Comparison of ENCODE assay signal across 8 mouse cellular contexts in the genomic region with DNA sequence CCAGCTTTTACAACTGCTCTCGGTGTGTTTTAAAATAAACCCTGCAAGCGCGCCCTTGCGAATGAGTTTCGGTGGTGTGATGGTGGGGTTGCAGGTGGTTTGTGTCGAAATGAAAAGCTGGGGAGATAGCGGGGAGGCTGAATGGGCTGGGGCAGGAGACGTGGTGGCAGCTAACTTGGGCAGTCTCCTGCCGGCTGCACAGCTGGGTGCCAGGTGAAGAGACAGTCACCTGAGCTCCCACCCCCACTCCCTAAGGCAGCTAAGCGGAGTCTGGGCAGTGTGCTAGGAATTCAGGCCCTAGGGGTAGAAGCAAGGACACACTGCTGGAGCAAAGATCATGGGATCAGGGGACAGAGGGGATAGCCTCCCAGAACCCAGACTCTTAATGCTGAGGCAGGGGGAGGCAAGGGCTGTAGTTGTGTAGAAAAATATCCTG. TPM values are rescaled to one million over a fixed set of nuclear protein-coding genes. Genes with fewer than 3 reads are reported as not detected.
DNase-seq lines count a peak whose midpoint lies in the region; ATAC-seq lines count a peak whose summit lies in the region.

No protein-coding gene starts in this region.

- no peak for ATAC-seq in embryonic facial prominence, embryonic 13.5 days (ENCODE audit: insufficient number of reproducible peaks, insufficient read depth, low FRiP score, low TSS enrichment, low read depth)
- ATAC-seq in midbrain, embryonic 16.5 days: peak; percentile 77

- no peak overlapping the region for H3K27ac ChIP-seq in embryonic facial prominence, embryonic 13.5 days
- H3K27ac ChIP-seq in midbrain, embryonic 16.5 days (ENCODE audit: low read length): no peak overlapping the region

- H3K9me3 ChIP-seq in embryonic facial prominence, embryonic 13.5 days: no peaks in the 10 kb centered on the region
- no peaks in the 10 kb centered on the region for H3K9me3 ChIP-seq in midbrain, embryonic 16.5 days (replicated peaks; ENCODE audit: control insufficient read depth, low read length, poor library complexity, severe bottlenecking)

- H3K9ac ChIP-seq in embryonic facial prominence, embryonic 13.5 days: peak overlapping the region; percentile 57
- peak overlapping the region; percentile 70 for H3K9ac ChIP-seq in midbrain, embryonic 16.5 days (ENCODE audit: low read depth, low read length)

- H3K36me3 ChIP-seq in embryonic facial prominence, embryonic 13.5 days: no peaks in the 10 kb centered on the region
- H3K36me3 ChIP-seq in midbrain, embryonic 16.5 days (ENCODE audit: control insufficient read depth, insufficient read depth, low read length): no peaks in the 10 kb centered on the region

- peak overlapping the region; percentile 44 for H3K4me3 ChIP-seq in embryonic facial prominence, embryonic 13.5 days
- peak overlapping the region; percentile 57 for H3K4me3 ChIP-seq in midbrain, embryonic 16.5 days (ENCODE audit: low read depth, low read length)

- peaks cover 12% of the 10 kb centered on the region; the same call in 1 of the 2 replicates for H3K4me1 ChIP-seq in embryonic facial prominence, embryonic 13.5 days
- H3K4me1 ChIP-seq in midbrain, embryonic 16.5 days (ENCODE audit: control insufficient read depth, insufficient read depth, low read length): peaks cover 9% of the 10 kb centered on the region; the same call in 1 of the 2 replicates

- peak overlapping the region; percentile 76 for H3K4me2 ChIP-seq in embryonic facial prominence, embryonic 13.5 days
- peak overlapping the region; percentile 89 for H3K4me2 ChIP-seq in midbrain, embryonic 16.5 days (ENCODE audit: low read length)

- peak; percentile 4 to 13 for DNase-seq in spleen, postnatal 10 days (ENCODE audit: low spot score in 2 of 2)
- no peak for DNase-seq in spleen, postnatal 4 days (ENCODE audit: low spot score in 2 of 2)
- DNase-seq in kidney, adult 9 months: peak; percentile 3
- no peak for DNase-seq in right cerebral cortex, postnatal 25 days
- DNase-seq in layer of hippocampus, postnatal 25 days (ENCODE audit: extremely low spot score in 1 of 2, low spot score in 1 of 2): no peak
- no peak for DNase-seq in adrenal gland, adult 8-10 months

- H3K27me3 ChIP-seq in embryonic facial prominence, embryonic 13.5 days: peaks cover 39% of the 10 kb centered on the region
- no peaks in the 10 kb centered on the region for H3K27me3 ChIP-seq in midbrain, embryonic 16.5 days (ENCODE audit: control insufficient read depth, insufficient read depth, low read depth, low read length)

- WGBS in embryonic facial prominence, embryonic 13.5 days: 4% methylated on average over 10 of the region's 10 CpGs
- 6% methylated on average over 10 of the region's 10 CpGs for WGBS in midbrain, embryonic 16.5 days

RNA-seq across cellular contexts. Expression of gene Prlr, which starts 1.1 kb away (rescaled TPM):
- polyA plus RNA-seq in embryonic facial prominence, embryonic 13.5 days (2015; fragmentation: Nextera tagmentation; extraction: Ambion mirVana): 0.65 and 1.3 TPM in 2 replicates
- 2.6 and 3.4 TPM in 2 replicates for polyA plus RNA-seq in midbrain, embryonic 16.5 days (2015; fragmentation: Nextera tagmentation; extraction: Ambion mirVana)
- 1 to 10 TPM; 2.5 to 4.2 TPM for total RNA-seq in layer of hippocampus, postnatal 25 days (2021)
- 100 to 1,000 TPM in 2 of 4 experiments, 10 to 100 TPM in 2; 72.1 to 382 (median 225) TPM for total RNA-seq in adrenal gland, adult 8-10 months (2022)

Comparison
In these comparisons a context has a peak if more than half of its experiments do, and no peak if none do; other contexts are left out.
1. DNase-seq: peak in spleen, postnatal 10 days (2 of 2) and kidney, adult 9 months (single experiment); none in spleen, postnatal 4 days (0 of 2), right cerebral cortex, postnatal 25 days (single experiment), layer of hippocampus, postnatal 25 days (0 of 2) and adrenal gland, adult 8-10 months (single experiment).
2. RNA of gene Prlr, which starts 1.1 kb away (total RNA-seq): 72.1 to 382 TPM in adrenal gland, adult 8-10 months; 2.5 to 4.2 TPM in layer of hippocampus, postnatal 25 days; every median in the first group is over 10 times any median in the second.